Mouse (Mus musculus) small intestine, adult 2 months (tissue): ENCODE results near the gene Ercc2. TPM values are rescaled to one million over a fixed set of nuclear protein-coding genes. Genes with fewer than 3 reads are reported as not detected.

Experiments
- H3K27ac ChIP-seq: fragments of 200-500 bp; 2 replicates; pipeline ENCODE4 v1.5.1; 2012; ENCODE audit warnings: low read depth, low read length, control low read depth, inconsistent platforms; ENCODE audit not compliant: insufficient read depth
- H3K27me3 ChIP-seq: fragments of 200-500 bp; 2 replicates; pipeline ENCODE4 v1.6.1; 2012; ENCODE audit warnings: mild to moderate bottlenecking, moderate library complexity, low read length, inconsistent platforms; ENCODE audit not compliant: control insufficient read depth, insufficient read depth
- H3K36me3 ChIP-seq: fragments of 200-500 bp; 2 replicates; pipeline ENCODE4 v1.6.1; 2012; ENCODE audit warnings: mild to moderate bottlenecking, low read length, control low read depth, inconsistent platforms; ENCODE audit not compliant: control insufficient read depth, insufficient read depth
- H3K4me1 ChIP-seq: fragments of 200-500 bp; 2 replicates; pipeline ENCODE4 v1.6.1; 2012; ENCODE audit warnings: low read length, inconsistent platforms, mixed read lengths; ENCODE audit not compliant: control insufficient read depth, insufficient read depth, insufficient read length
- H3K4me3 ChIP-seq: fragments of 200-500 bp; 2 replicates; pipeline ENCODE4 v1.5.1; 2012; ENCODE audit warnings: low read depth, mild to moderate bottlenecking, control low read depth, inconsistent platforms, low read length, moderate library complexity
- CTCF ChIP-seq: fragments of 200-500 bp; IDR thresholded peaks from 2 replicates; pipeline ENCODE4 v1.5.1; 2012; ENCODE audit warnings: low read depth, mild to moderate bottlenecking, control low read depth, inconsistent platforms, low read length, moderate library complexity, mixed read lengths; ENCODE audit not compliant: insufficient replicate concordance, insufficient read length; ENCODE audit errors: extremely low read depth
- POLR2A ChIP-seq: fragments of 200-500 bp; IDR thresholded peaks from 2 replicates; pipeline ENCODE4 v1.6.1; 2012; ENCODE audit warnings: low read depth, mild to moderate bottlenecking, control low read depth, inconsistent platforms, low read length, moderate library complexity
- WGBS: fragments of 180-500 bp; shearing (Covaris S2); methylation state at CpG from one replicate; pipeline ENCODE4 v1.1.7; 2018; 5-methylcytosine and 5-hydroxymethylcytosine counted together
- polyA plus RNA-seq: library from polyadenylated mRNA; depleted of rRNA; stranded (reverse); fragments of >200 nt; gene quantifications from 2 replicates; pipeline ENCODE4 v1.2.3, GENCODE M21; 2012

Ercc2 gene
- polyA plus RNA-seq, 1 experiment: 31.2 TPM

GRCm38 (mm10) chr7:19341761-19342409 lies 39.9 kb upstream of the Ercc2 start:
- TF ChIP-seq POLR2A (no peak), CTCF (no peak)
- Histone ChIP-seq H3K4me3 (peak overlapping the region; percentile 49), H3K36me3 (no peaks in the 10 kb centered on the region), H3K4me1 (peaks cover 14% of the 10 kb centered on the region), H3K27ac (no peak overlapping the region), H3K27me3 (peaks cover 8% of the 10 kb centered on the region)
- 1% methylated on average over 41 of the region's 41 CpGs for WGBS

GRCm38 (mm10) chr7:19342481-19343027 lies 39.3 kb upstream of the Ercc2 start:
- WGBS: under 1% methylated on average over 27 of the region's 27 CpGs
- peak overlapping the region; percentile 49 for H3K4me3 ChIP-seq

GRCm38 (mm10) chr7:19343210-19343808 lies 38.5 kb upstream of the Ercc2 start:
- Histone ChIP-seq H3K27me3 (peaks cover 8% of the 10 kb centered on the region), H3K27ac (no peak overlapping the region), H3K4me1 (peaks cover 14% of the 10 kb centered on the region), H3K36me3 (0 out of 2 replicates have a peak, but pooled peaks cover under 1% of the 10 kb centered on the region), H3K4me3 (no peak overlapping the region)
- no peak for TF ChIP-seq POLR2A
- peak; percentile 95 for TF ChIP-seq CTCF
- under 1% methylated on average over 11 of the region's 11 CpGs for WGBS

More at GRCm38 (mm10) chr7:19342481-19343027, 39.3 kb upstream of the Ercc2 start:
- peaks cover 8% of the 10 kb centered on the region for H3K27me3 ChIP-seq
- TF ChIP-seq CTCF: peak; percentile 98
- no peak for TF ChIP-seq POLR2A
- H3K36me3 ChIP-seq: no peaks in the 10 kb centered on the region
- H3K4me1 ChIP-seq: peaks cover 14% of the 10 kb centered on the region
- H3K27ac ChIP-seq: no peak overlapping the region

GRCm38 (mm10) chr7:19344237-19344847 lies 37.5 kb upstream of the Ercc2 start, which contains the start of gene Ercc1:
Gene Ercc1 (plus strand): TSS chr7:19344778.
- Histone ChIP-seq H3K27me3 (peaks cover 8% of the 10 kb centered on the region), H3K4me3 (peak within 1 kb of the TSS; percentile 67), H3K4me1 (peaks cover 14% of the 10 kb centered on the region), H3K27ac (peak within 1 kb of the TSS; percentile 76), H3K36me3 (peaks cover 4% of the 10 kb centered on the region)
- TF ChIP-seq POLR2A (no peak), CTCF (no peak)
- 14% methylated on average over 12 of the region's 12 CpGs for WGBS

- Histone ChIP-seq H3K27me3 (peaks cover 8% of the 10 kb centered on the region), H3K27ac (peak overlapping the region; percentile 76)
- WGBS: under 1% methylated on average over 31 of the region's 31 CpGs
These were observed 36.8 kb upstream of the Ercc2 start for GRCm38 (mm10) chr7:19344938-19345471.

GRCm38 (mm10) chr7:19349188-19349915 lies 32.5 kb upstream of the Ercc2 start:
- 82% methylated on average over 13 of the region's 13 CpGs for WGBS
- TF ChIP-seq CTCF (no peak), POLR2A (no peak)
- H3K4me3 ChIP-seq: no peak overlapping the region
- peaks cover 8% of the 10 kb centered on the region for H3K4me1 ChIP-seq
- no peaks in the 10 kb centered on the region for H3K27me3 ChIP-seq
- H3K36me3 ChIP-seq: peaks cover 7% of the 10 kb centered on the region
- H3K27ac ChIP-seq: no peak overlapping the region

More at GRCm38 (mm10) chr7:19344938-19345471, 36.8 kb upstream of the Ercc2 start:
- H3K4me3 ChIP-seq: peak overlapping the region; percentile 67
- TF ChIP-seq POLR2A (no peak), CTCF (no peak)
- H3K36me3 ChIP-seq: peaks cover 4% of the 10 kb centered on the region
- peaks cover 14% of the 10 kb centered on the region for H3K4me1 ChIP-seq
